In genomic region chr10:110587529-110587928, GRCm38 (mm10) we compare ENCODE assay signal across 11 mouse cellular contexts.
A peak's percentile ranks its signal among the peaks of the same experiment; 100 is the strongest.
DNase-seq lines count a peak whose midpoint lies in the region; ATAC-seq lines count a peak whose summit lies in the region.
"Had no signal": no experiment of that assay in that cellular context is flagged by ENCODE, and none has a peak within 500 bp of the region (broad histone marks: within the 10 kb centered on the region; RNA-seq: fewer than 3 reads in every experiment).

No protein-coding gene starts in this region.

- H3K4me3 ChIP-seq in kidney, embryonic 14.5 days (ENCODE audit: low read length) = no peak overlapping the region
- no peak overlapping the region for H3K4me3 ChIP-seq in midbrain, embryonic 13.5 days (replicated peaks)
- H3K4me3 ChIP-seq in midbrain, embryonic 11.5 days (ENCODE audit: low read depth, low read length) = no peak overlapping the region
- H3K4me3 ChIP-seq in stomach, embryonic 15.5 days (replicated peaks) = no peak overlapping the region

- DNase-seq in cerebellum, adult 18-20 months = no peak
- no peak for DNase-seq in kidney, adult 11 months
- no peak for DNase-seq in midbrain, embryonic 11.5 days (ENCODE audit: low spot score, missing footprints)
- DNase-seq in left cerebral cortex, postnatal 14 days (ENCODE audit: low spot score in 2 of 2) = no peak
- DNase-seq: layer of hippocampus, adult 9-11 months had no signal

- H3K36me3 ChIP-seq in kidney, embryonic 14.5 days (ENCODE audit: control insufficient read depth, insufficient read depth, low read length) = no peaks in the 10 kb centered on the region
- no peaks in the 10 kb centered on the region for H3K36me3 ChIP-seq in midbrain, embryonic 13.5 days
- H3K36me3 ChIP-seq in midbrain, embryonic 11.5 days (ENCODE audit: control insufficient read depth, insufficient read depth, low read length) = no peaks in the 10 kb centered on the region
- no peaks in the 10 kb centered on the region for H3K36me3 ChIP-seq in stomach, embryonic 15.5 days

- WGBS in kidney, embryonic 14.5 days = 25% methylated on average over 13 of the region's 13 CpGs
- 70% methylated on average over 13 of the region's 13 CpGs for WGBS in midbrain, embryonic 13.5 days
- WGBS in midbrain, embryonic 11.5 days = 79% methylated on average over 13 of the region's 13 CpGs
- 43% methylated on average over 13 of the region's 13 CpGs for WGBS in stomach, embryonic 15.5 days

- no peaks in the 10 kb centered on the region for H3K27me3 ChIP-seq in kidney, embryonic 14.5 days (ENCODE audit: control insufficient read depth, insufficient read depth, low read length)
- no peaks in the 10 kb centered on the region for H3K27me3 ChIP-seq in midbrain, embryonic 13.5 days
- H3K27me3 ChIP-seq in midbrain, embryonic 11.5 days (ENCODE audit: control insufficient read depth, insufficient read depth, low read length) = no peaks in the 10 kb centered on the region
- no peaks in the 10 kb centered on the region for H3K27me3 ChIP-seq in stomach, embryonic 15.5 days (replicated peaks)

- no peaks in the 10 kb centered on the region for H3K9me3 ChIP-seq in kidney, embryonic 14.5 days (ENCODE audit: control insufficient read depth, low read length)
- H3K9me3 ChIP-seq in midbrain, embryonic 13.5 days = no peaks in the 10 kb centered on the region
- no peaks in the 10 kb centered on the region for H3K9me3 ChIP-seq in midbrain, embryonic 11.5 days (ENCODE audit: control insufficient read depth, low read length)
- H3K9me3 ChIP-seq in stomach, embryonic 15.5 days = no peaks in the 10 kb centered on the region

- 0 out of 2 replicates have a peak, but pooled peaks have one; percentile 50 for ATAC-seq in cerebellum, adult (ENCODE audit: insufficient number of reproducible peaks, low FRiP score, low TSS enrichment)
- ATAC-seq in kidney, embryonic 14.5 days (ENCODE audit: low FRiP score, low TSS enrichment) = peak; percentile 94
- 0 out of 2 replicates have a peak, but pooled peaks have one; percentile 55 for ATAC-seq in midbrain, embryonic 13.5 days
- no peak for ATAC-seq in midbrain, embryonic 11.5 days (ENCODE audit: low FRiP score)
- ATAC-seq in stomach, embryonic 15.5 days (ENCODE audit: insufficient read depth, low FRiP score, low read depth) = no peak; the same call in 1 of the 2 replicates
- ATAC-seq: activated CD4-positive, CD25-positive, alpha-beta regulatory T cell, adult 4 months had no signal

- H3K4me2 ChIP-seq in kidney, embryonic 14.5 days (replicated peaks; ENCODE audit: low read depth, low read length) = no peak overlapping the region; the same call in 1 of the 2 replicates
- no peak overlapping the region for H3K4me2 ChIP-seq in midbrain, embryonic 13.5 days (replicated peaks)
- no peak overlapping the region for H3K4me2 ChIP-seq in midbrain, embryonic 11.5 days
- H3K4me2 ChIP-seq in stomach, embryonic 15.5 days = peak overlapping the region; percentile 32
- H3K4me2 ChIP-seq: liver, embryonic 11.5 days had no signal

- peak overlapping the region; percentile 14; the same call in 1 of the 2 replicates for H3K27ac ChIP-seq in kidney, embryonic 14.5 days (ENCODE audit: low read depth, low read length)
- no peak overlapping the region for H3K27ac ChIP-seq in midbrain, embryonic 13.5 days
- no peak overlapping the region for H3K27ac ChIP-seq in midbrain, embryonic 11.5 days (ENCODE audit: low read depth, low read length)
- H3K27ac ChIP-seq in stomach, embryonic 15.5 days = no peak overlapping the region

- H3K9ac ChIP-seq in kidney, embryonic 14.5 days (ENCODE audit: low read depth, low read length) = no peak overlapping the region
- no peak overlapping the region for H3K9ac ChIP-seq in midbrain, embryonic 13.5 days (replicated peaks)
- no peak overlapping the region for H3K9ac ChIP-seq in midbrain, embryonic 11.5 days (ENCODE audit: low read length)
- no peak overlapping the region for H3K9ac ChIP-seq in stomach, embryonic 15.5 days

- intact Hi-C loops in left cerebral cortex, postnatal 14 days (cut with DNase I) = no loop called here

- peaks cover 7% of the 10 kb centered on the region; the same call in 1 of the 2 replicates for H3K4me1 ChIP-seq in kidney, embryonic 14.5 days (ENCODE audit: control insufficient read depth, insufficient read depth, low read length)
- no peaks in the 10 kb centered on the region for H3K4me1 ChIP-seq in midbrain, embryonic 13.5 days (replicated peaks)
- no peaks in the 10 kb centered on the region for H3K4me1 ChIP-seq in midbrain, embryonic 11.5 days (ENCODE audit: control insufficient read depth, insufficient read depth, low read length)
- H3K4me1 ChIP-seq in stomach, embryonic 15.5 days = no peaks in the 10 kb centered on the region

Comparison
In these comparisons a context has a peak if more than half of its experiments do, and no peak if none do; other contexts are left out.
1. ATAC-seq: peak in cerebellum, adult (single experiment), kidney, embryonic 14.5 days (single experiment) and midbrain, embryonic 13.5 days (single experiment); none in midbrain, embryonic 11.5 days (single experiment) and stomach, embryonic 15.5 days (single experiment).